Mouse (Mus musculus) myocyte (in vitro differentiated cells): Measurements from ENCODE around the gene Ctnnal1.

ENCODE experiments used
- CEBPB ChIP-seq: IDR thresholded peaks from 2 replicates; pipeline ENCODE4 v1.6.1; 2011; ENCODE audit warnings: mild to moderate bottlenecking, moderate library complexity; ENCODE audit not compliant: poor library complexity, insufficient read depth, severe bottlenecking
- E2F4 ChIP-seq: IDR thresholded peaks from one replicate; pipeline ENCODE4 v1.6.1; 2011; ENCODE audit warnings: mild to moderate bottlenecking, control low read depth, moderate library complexity; ENCODE audit not compliant: insufficient read depth
- MAX ChIP-seq: IDR thresholded peaks from one replicate; pipeline ENCODE4 v1.6.1; 2011; ENCODE audit warnings: low read depth, mild to moderate bottlenecking, control low read depth
- POLR2A ChIP-seq: IDR thresholded peaks from one replicate; pipeline ENCODE4 v1.6.1; 2011; ENCODE audit warnings: low read depth, mild to moderate bottlenecking, control low read depth, moderate library complexity; ENCODE audit not compliant: insufficient read length
- POLR2AphosphoS2 ChIP-seq: IDR thresholded peaks from one replicate; pipeline ENCODE4 v1.6.1; 2011; ENCODE audit warnings: low read depth, control low read depth; ENCODE audit not compliant: insufficient read length
- TCF12 ChIP-seq: IDR thresholded peaks from one replicate; pipeline ENCODE4 v1.6.1; 2011; ENCODE audit warnings: mild to moderate bottlenecking, control low read depth; ENCODE audit not compliant: poor library complexity, insufficient read depth, severe bottlenecking
- TCF3 ChIP-seq: IDR thresholded peaks from one replicate; pipeline ENCODE4 v1.6.1; 2011; ENCODE audit warnings: low read depth, control low read depth; ENCODE audit not compliant: insufficient read length

- TF ChIP-seq MAX (no peak), TCF3 (no peak), POLR2A (no peak), POLR2AphosphoS2 (no peak), CEBPB (no peak), E2F4 (no peak), TCF12 (no peak)
Measured at GRCm38 (mm10) chr4:56840297-56840696, 24.7 kb downstream of the Ctnnal1 start.
